Mouse (Mus musculus): ENCODE measurements around the gene Meiob. TPM values are rescaled to one million over a fixed set of nuclear protein-coding genes. Genes with fewer than 3 reads are reported as not detected.

The Meiob gene
- total RNA-seq, 2 experiments from 2014 or later: 1.0 to 1.1 TPM

DNA sequence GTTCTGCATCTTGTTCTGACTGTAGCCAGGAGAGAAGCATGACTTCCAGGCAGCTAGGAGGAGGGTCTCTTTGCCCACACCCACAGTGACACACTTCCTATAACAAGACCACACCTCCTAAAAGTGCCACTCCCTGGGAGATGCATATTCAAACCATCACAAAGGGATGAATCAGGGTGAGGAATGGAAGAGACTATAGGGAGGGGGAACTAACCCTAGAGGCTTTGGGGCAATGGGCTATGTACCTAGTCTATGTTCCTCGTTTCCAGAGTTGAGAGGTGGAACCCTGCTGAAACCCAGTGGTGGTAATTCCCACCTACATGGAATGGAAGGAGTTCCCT, 70.3 kb downstream of the Meiob start:
- DNase-seq: no peak

DNA sequence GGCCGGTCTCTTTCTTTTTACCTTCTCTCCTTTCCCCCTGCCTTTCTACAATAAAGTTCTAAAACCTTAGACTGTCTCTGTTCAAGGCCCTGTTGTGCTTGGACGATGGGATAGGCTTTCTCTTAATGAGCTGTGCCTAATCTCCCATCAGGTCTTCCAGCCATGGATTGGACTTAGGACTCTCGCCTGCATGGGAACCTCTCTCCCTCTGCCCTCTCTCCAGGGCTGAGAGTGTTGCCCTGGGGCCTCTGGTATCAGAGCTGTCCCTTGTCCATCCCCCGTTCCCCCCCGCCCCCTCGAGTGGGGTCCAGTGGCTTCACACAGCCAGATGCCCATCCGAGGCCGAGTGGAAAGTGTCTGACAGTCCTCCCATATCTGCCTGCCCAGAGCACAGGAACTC, 70.9 kb downstream of the Meiob start:
- DNase-seq: no peak

DNA sequence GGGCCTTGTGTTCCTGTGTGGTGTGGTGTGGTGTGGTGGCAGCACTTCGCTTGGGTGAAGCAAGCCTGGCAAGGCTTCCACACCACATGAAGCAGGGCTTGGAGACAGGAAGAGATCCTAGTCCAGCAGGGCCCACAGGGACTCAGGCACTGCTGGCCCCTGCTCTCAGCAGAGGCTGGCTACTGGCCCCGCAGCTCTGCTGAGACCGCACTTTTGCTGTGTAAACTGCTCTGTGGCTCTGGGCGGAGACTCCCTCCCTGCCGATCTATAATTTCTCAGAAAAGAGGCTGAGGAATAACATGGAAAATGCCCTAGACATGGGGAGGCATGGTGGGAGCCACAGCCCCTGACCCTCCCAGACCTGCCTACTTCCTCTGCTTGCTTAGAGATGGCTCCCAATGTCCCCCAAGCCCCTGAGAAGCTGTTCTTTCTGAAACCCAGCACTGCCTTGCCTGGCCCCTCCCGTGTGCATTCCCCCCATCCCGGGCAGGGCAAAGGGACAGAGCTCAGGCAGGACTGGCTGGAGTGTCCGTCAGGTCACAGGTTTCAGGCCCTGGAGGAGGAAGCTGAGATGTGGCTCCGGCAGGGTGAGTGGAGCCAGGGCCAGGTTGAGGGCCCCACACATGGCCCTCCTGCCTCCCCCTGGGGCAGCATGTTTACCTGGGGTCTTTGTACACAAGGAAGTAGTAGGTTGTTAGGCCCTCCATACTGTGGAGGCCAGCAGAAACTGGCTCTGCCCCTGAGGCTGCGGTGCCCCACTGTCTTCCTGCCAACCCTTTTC, 73.4 kb downstream of the Meiob start:
- DNase-seq: peak in 1 of 2 experiments; percentile 59

DNA sequence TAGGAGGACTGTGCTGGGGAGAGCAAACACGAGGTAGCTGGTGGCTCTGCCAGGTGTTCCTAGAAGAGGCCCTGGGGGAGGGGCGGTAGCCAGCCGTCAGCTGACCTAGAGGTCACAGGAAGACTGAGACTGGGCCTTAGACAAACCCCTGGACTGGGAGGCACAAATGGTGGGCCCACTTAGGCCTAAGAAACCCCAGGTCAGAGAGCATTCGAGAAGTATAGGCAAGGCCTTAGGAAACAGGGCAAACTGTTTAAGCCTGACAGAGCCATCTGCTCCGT, 74.0 kb downstream of the Meiob start:
- DNase-seq: peak in 1 of 2 experiments; percentile 71

DNA sequence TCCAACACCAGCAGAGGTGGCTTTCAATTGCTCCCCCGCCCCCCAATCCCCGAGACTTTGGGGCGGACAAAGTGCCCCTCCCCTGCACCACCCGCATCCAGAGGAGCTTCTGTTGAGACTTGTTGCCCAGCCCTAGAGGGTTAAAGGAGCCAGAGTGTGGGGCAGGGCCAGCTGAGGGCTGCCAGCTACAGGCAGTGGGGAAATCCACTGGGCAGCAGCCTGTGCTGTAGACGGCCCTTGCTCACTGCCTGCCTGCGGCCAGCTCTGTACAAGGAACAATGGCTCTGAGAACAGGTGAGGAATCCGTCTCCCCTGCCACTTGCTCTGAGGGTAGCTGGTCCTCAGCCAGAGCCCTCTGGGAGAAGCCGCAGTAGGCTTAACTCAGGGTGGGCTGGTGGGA, 74.4 kb downstream of the Meiob start:
- peak in 1 of 2 experiments; percentile 38 for DNase-seq

DNA sequence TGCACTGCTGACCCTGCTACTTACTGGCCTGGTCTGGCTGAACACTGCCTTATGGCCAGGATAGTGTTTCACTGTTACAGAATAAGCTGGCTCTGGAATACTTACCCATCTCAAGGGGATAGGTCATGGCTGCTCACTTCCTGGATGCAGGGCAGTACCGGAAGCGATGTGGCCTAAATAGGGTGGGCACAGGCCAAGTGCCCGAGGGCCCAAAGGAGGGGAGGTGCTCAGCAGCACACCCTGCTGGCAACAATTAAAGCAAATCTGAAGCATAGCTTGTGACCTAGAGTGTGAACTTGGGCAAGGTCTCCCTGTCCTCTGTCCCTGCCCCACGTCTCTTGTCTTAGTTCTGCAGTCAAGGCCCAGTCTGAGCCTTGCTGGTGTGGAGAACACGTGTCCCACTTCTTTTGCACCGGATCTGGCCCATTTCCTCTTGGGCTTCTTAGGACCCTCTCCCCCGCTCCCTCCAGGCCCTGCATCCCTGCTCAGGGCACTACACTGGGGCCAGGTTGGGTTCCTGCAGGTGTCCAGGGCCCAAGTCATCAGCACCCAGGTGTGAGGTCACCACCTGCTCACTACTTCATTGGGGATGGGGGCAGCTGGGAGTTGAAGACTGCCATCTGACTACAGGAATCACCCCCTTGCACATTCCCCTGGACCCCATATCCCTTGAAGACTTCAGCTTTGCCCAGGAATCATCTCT, 77.8 kb downstream of the Meiob start:
- peak in 1 of 2 experiments; percentile 52 for DNase-seq

DNA sequence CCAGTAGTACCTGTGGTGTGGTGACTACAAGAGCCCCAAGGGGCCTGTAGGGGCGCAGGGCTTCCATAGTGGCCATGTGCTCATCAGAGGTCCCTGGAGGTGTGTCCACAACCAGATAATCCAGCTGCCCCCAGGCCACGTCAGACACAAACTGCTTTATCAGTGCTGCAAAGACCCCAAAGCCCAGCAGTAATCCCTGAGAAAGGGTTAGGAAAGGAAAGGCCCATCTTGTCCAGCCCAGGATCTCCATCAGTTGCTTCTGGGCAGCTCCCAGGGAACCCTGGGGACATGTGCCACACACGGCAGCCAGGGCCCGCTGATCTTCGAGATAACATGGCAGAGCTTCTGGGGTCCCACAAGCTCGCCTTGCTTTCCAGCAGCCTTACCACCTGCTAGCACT, 80.3 kb downstream of the Meiob start:
- no peak for DNase-seq

DNA sequence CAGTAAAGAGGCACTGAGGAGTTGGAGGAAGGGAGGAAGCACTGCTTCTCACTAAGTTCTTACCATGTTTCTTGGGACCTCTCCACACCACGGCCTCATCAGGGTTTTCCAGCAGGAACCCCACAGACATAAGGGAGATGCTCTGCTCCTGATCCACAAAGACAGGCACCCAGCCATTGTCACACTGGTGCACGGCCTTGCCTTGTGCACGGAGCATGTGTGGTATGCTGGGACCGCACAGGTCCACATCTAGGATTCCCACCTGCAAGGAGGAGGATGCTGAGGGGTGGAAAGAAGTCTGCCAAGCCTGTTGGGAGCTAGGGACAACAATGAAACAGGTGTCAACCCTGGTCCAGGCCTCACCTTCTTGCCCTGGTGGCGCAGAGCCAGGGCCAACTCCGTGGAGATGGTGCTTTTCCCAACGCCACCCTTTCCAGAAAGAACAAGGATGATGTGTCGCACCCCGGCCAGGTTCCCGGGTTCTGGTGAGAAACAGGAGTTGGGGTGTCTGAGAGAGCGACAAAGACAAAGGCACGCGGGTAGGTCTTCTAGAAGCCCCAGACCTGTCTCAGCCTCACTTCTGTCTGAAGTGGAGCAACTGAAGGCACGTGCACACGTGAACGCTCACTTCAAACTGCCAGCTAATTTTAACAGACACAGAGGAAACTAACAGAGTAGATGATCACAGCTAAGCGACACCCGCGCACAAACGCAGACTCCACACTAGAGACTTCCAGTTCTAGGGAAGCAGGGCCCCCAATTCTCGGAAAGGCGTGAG, 81.5 kb downstream of the Meiob start:
- no peak for DNase-seq

DNA sequence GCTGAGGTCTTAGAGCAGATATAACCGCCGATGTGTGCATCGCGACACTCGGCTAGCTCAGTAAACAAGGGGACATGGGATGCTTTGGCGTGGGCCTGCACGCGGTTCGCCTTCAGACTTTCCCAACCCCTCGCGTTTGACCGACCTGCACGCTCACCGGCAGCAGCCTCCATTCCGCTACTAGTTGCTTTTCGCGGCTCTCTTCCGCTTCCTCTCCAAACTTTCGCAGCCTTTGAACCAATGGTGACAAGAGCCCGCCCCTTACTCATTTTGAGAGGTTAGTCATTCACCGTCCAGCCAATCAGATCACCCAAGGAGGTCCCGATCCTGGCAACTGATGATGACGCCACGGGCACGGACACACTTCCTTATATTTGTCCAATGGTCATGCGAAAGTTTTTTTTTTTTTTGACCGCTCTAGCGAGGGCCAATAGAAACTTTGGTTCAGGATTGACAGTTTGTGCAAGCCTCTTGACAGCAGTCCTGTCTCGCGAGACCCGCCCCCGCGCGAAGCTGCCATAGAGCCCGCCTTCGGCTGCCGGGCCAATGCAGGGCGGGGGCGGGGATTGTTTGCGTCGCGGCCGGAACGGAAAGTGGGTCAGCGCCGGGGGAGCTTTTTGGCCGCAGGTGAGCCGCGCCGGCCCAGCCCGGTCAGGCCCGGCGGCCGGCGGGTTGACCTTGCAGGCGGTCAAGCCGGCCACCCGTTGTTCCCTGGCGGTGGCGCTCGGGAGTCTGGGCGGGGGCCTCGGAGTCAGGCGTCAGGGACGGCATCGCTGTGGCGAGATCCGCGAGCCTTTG, 82.2 kb downstream of the Meiob start, which contains the start of the genes Nubp2 and Spsb3:
Gene Nubp2 (minus strand): TSS at position 216 of the 798 bp plus-strand sequence.
Gene Spsb3 (plus strand): TSS at position 510 of the 798 bp plus-strand sequence.
- peak; percentile 99 for DNase-seq

DNA sequence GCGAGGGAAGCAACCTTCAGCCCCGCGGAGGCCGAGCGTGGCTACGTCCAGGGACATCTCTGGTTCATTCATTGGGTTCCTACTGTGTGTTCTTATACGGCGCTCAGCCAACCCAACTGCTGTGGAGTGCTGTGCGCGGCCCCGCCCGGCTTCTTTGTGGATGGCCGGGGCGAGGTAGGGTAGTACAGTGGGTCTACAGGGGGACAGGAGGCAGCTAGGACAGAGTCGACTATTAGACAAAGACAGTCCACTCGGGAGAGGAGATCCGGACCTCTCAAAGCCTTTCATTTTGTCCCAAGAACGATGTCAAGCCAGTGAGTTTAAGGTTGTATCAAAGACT, 82.8 kb downstream of the Meiob start:
- DNase-seq: no peak

DNA sequence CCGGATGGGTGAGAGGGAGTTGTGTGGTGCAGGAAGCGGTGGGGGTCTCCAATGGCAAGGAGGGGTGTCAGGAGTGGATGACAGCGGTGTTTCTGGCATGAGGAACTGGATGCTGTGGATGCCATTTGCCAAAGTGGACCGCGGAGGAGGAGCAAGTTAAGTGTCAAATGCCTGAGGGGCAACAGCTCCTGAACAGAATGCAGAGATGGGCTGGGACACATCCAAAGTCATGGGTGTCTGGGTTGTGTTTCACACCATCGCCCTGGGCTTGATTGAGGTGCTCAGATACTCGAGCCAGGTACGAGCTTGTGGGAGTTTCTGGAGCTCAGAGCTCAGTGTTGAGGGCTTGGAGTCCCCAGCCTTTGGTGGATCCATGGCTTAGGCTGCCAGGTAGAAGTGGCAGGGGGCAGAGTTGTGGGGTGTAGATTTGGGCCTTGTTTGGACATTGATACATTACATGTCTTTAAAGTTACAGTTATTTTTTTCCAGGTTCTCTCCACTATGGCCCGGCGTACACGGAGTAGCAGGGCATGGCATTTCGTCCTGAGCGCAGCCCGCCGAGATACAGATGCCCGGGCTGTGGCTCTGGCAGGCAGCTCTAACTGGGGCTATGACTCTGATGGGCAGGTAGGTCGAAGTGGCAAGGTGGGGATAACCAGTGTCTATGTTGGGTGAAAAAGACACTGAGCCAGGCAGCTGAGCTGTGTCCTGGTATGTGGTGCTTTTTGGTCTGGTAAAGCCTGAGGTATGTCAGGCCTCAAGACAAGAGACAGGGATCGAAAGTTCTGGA, 83.4 kb downstream of the Meiob start:
- no peak for DNase-seq

DNA sequence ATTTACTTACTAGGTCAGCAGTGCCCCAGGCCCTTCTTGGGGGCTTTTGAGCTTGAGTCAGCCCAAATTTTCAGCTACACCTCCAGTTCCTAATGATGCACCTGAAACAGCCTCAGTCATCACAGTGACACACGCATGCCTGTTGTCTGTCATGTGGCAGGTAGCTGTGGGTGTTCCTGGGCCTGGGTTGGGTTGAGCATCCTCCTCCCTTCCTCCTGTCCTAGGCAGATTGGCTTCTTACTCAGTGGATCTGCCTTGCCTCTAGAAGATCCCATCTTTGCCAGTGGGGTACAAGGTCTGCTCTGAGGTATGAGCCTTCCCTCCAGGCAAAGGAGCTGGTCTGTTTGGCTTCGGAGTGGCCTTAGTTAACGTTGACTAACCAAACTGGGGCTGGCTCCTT, 84.8 kb downstream of the Meiob start:
- DNase-seq: no peak

Other genes starting within 250 kb of the Meiob start
- gene Tsc2, start 171.7 kb upstream of the Meiob start, total RNA-seq (2021): 100 to 1,000 TPM in 1 of 2 experiments, 10 to 100 TPM in 1; 79.2 to 103 TPM
- gene Nthl1, start 171.6 kb upstream of the Meiob start, total RNA-seq (2021): 1 to 10 TPM; 7.8 TPM
- gene Slc9a3r2, start 154.0 kb upstream of the Meiob start, total RNA-seq (2021): 10 to 100 TPM; 48.0 to 88.5 TPM
- gene Npw, start 145.8 kb upstream of the Meiob start, total RNA-seq (2021): not detected
- gene Zfp598, start 134.6 kb upstream of the Meiob start, total RNA-seq (2021): 10 to 100 TPM; 47.5 to 51.1 TPM
- gene Syngr3, start 114.3 kb upstream of the Meiob start, total RNA-seq (2021): 1 to 10 TPM; 1.7 to 2.0 TPM
- 10 to 100 TPM; 34.5 to 42.0 TPM for gene Gfer, start 108.1 kb upstream of the Meiob start, total RNA-seq (2021)
- gene Noxo1, start 108.1 kb upstream of the Meiob start, total RNA-seq (2021): 1 to 10 TPM; 4.5 to 6.1 TPM
- gene Tbl3, start 96.6 kb upstream of the Meiob start, total RNA-seq (2021): 10 to 100 TPM; 36.0 to 38.5 TPM
- gene Rnf151, start 86.2 kb upstream of the Meiob start, total RNA-seq (2021): not detected
- gene Rps2, start 86.2 kb upstream of the Meiob start, total RNA-seq (2021): 100 to 1,000 TPM; 720 to 747 TPM
- gene Ndufb10, start 79.8 kb upstream of the Meiob start, total RNA-seq (2021): 100 to 1,000 TPM; 239 to 246 TPM
- under 1 TPM in 1 of 2 experiments, not detected in 1; 0.40 TPM for gene Rpl3l, start 76.5 kb upstream of the Meiob start, total RNA-seq (2021)
- 10 to 100 TPM; 84.2 to 86.1 TPM for gene Msrb1, start 67.6 kb upstream of the Meiob start, total RNA-seq (2021)
- 1 to 10 TPM; 1.8 to 2.2 TPM for gene Hs3st6, start 51.3 kb upstream of the Meiob start, total RNA-seq (2021)
- gene Hagh, start 35.9 kb downstream of the Meiob start, total RNA-seq (2021): 100 to 1,000 TPM in 1 of 2 experiments, 10 to 100 TPM in 1; 97.1 to 102 TPM
- 10 to 100 TPM; 22.7 to 39.8 TPM for gene Fahd1, start 46.1 kb downstream of the Meiob start, total RNA-seq (2021)
- gene Igfals, start 61.7 kb downstream of the Meiob start, total RNA-seq (2021): 1 to 10 TPM; 4.1 to 4.3 TPM
- gene Nubp2, start 82.1 kb downstream of the Meiob start, total RNA-seq (2021): 10 to 100 TPM; 47.7 to 57.9 TPM
- gene Spsb3, start 82.4 kb downstream of the Meiob start, total RNA-seq (2021): 10 to 100 TPM; 31.2 to 34.7 TPM
- gene Eme2, start 90.8 kb downstream of the Meiob start, total RNA-seq (2021): 10 to 100 TPM; 41.0 to 42.3 TPM
- gene Mrps34, start 90.8 kb downstream of the Meiob start, total RNA-seq (2021): 100 to 1,000 TPM; 109 to 177 TPM
- gene Nme3, start 92.2 kb downstream of the Meiob start, total RNA-seq (2021): 100 to 1,000 TPM in 1 of 2 experiments, 10 to 100 TPM in 1; 51.3 to 113 TPM
- gene Mapk8ip3, start 132.7 kb downstream of the Meiob start, total RNA-seq (2021): 100 to 1,000 TPM in 1 of 2 experiments, 10 to 100 TPM in 1; 82.1 to 126 TPM
- 10 to 100 TPM; 25.1 to 26.4 TPM for gene Jpt2, start 156.4 kb downstream of the Meiob start, total RNA-seq (2021)
- 10 to 100 TPM; 18.8 to 21.5 TPM for gene Cramp1l, start 211.5 kb downstream of the Meiob start, total RNA-seq (2021)
- 10 to 100 TPM; 18.9 to 32.1 TPM for gene Ift140, start 211.8 kb downstream of the Meiob start, total RNA-seq (2021)

Data from adrenal gland, postnatal 36 days (tissue).